Mouse (Mus musculus) midbrain, embryonic 12.5 days (tissue): Measurements from ENCODE around the gene Snta1. TPM values are rescaled to one million over a fixed set of nuclear protein-coding genes. Genes with fewer than 3 reads are reported as not detected.

Source experiments
- ATAC-seq: fragments of 200-750 bp; cut with Nextera tagmentation; 2 replicates; pipeline ENCODE4 v1.8.0; 2017; ENCODE audit warnings: low read depth, moderate TSS enrichment, moderate library complexity; ENCODE audit not compliant: low FRiP score
- H3K27ac ChIP-seq: fragments of 300-500 bp; sonication (generic); replicated peaks from 2 replicates; pipeline ENCODE4 v1.5.1; 2016; ENCODE audit warnings: mild to moderate bottlenecking
- H3K27me3 ChIP-seq: fragments of 300-500 bp; sonication (generic); 2 replicates; pipeline ENCODE4 v1.6.1; 2016; ENCODE audit warnings: mild to moderate bottlenecking
- H3K36me3 ChIP-seq: fragments of 300-500 bp; sonication (generic); 2 replicates; pipeline ENCODE4 v1.6.1; 2016
- H3K4me1 ChIP-seq: fragments of 300-500 bp; sonication (generic); 2 replicates; pipeline ENCODE4 v1.6.1; 2016
- H3K4me2 ChIP-seq: fragments of 300-500 bp; sonication (generic); replicated peaks from 2 replicates; pipeline ENCODE4 v1.6.1; 2016; ENCODE audit warnings: mild to moderate bottlenecking, moderate library complexity
- H3K4me3 ChIP-seq: fragments of 300-500 bp; sonication (generic); 2 replicates; pipeline ENCODE4 v1.5.1; 2016; ENCODE audit warnings: mild to moderate bottlenecking
- H3K9ac ChIP-seq: fragments of 300-500 bp; sonication (generic); replicated peaks from 2 replicates; pipeline ENCODE4 v1.6.1; 2016; ENCODE audit warnings: mild to moderate bottlenecking, moderate library complexity
- H3K9me3 ChIP-seq: fragments of 300-500 bp; sonication (generic); 2 replicates; pipeline ENCODE4 v1.6.1; 2016; ENCODE audit warnings: mild to moderate bottlenecking
- WGBS: fragments of 180-500 bp; shearing (Covaris S2); methylation state at CpG from one replicate; pipeline ENCODE4 v1.1.7; 2016; 5-methylcytosine and 5-hydroxymethylcytosine counted together
- polyA plus RNA-seq: library from polyadenylated mRNA; unstranded; fragments of >200 nt; fragmentation: Nextera tagmentation; extraction: Ambion mirVana; gene quantifications from 2 replicates; pipeline ENCODE4 v1.2.1, GENCODE M21; 2016

Snta1 gene
- polyA plus RNA-seq, 1 experiment from 2014 or later: 8.6 TPM

- Histone ChIP-seq H3K27me3 (no peaks in the 10 kb centered on the region), H3K4me3 (no peak overlapping the region), H3K36me3 (no peaks in the 10 kb centered on the region), H3K4me1 (peaks cover 23% of the 10 kb centered on the region), H3K4me2 (no peak overlapping the region), H3K9ac (no peak overlapping the region), H3K27ac (peak overlapping the region; percentile 52), H3K9me3 (no peaks in the 10 kb centered on the region)
- ATAC-seq: no peak
- 71% methylated on average over 9 of the region's 9 CpGs for WGBS
Measured at GRCm38 (mm10) chr2:154419631-154420515, 12.0 kb upstream of the Snta1 start.

- ATAC-seq: no peak
- H3K4me2 ChIP-seq: no peak overlapping the region
- WGBS: 93% methylated on average over 7 of the region's 7 CpGs
- H3K4me1 ChIP-seq: peaks cover 23% of the 10 kb centered on the region
- H3K4me3 ChIP-seq: no peak overlapping the region
- H3K9ac ChIP-seq: no peak overlapping the region
- H3K27ac ChIP-seq: no peak overlapping the region
- no peaks in the 10 kb centered on the region for H3K9me3 ChIP-seq
- no peaks in the 10 kb centered on the region for H3K27me3 ChIP-seq
- H3K36me3 ChIP-seq: no peaks in the 10 kb centered on the region
Measured at GRCm38 (mm10) chr2:154418001-154418400, 10.1 kb upstream of the Snta1 start.

GRCm38 (mm10) chr2:154417107-154417506 lies 9.2 kb upstream of the Snta1 start:
- Histone ChIP-seq H3K36me3 (no peaks in the 10 kb centered on the region), H3K9ac (no peak overlapping the region), H3K27me3 (no peaks in the 10 kb centered on the region), H3K27ac (no peak overlapping the region), H3K4me1 (peaks cover 20% of the 10 kb centered on the region), H3K4me3 (no peak overlapping the region), H3K9me3 (no peaks in the 10 kb centered on the region), H3K4me2 (no peak overlapping the region)
- ATAC-seq: no peak
- 4% methylated on average over 3 of the region's 3 CpGs for WGBS

- H3K4me1 ChIP-seq: peaks cover 13% of the 10 kb centered on the region
- WGBS: 65% methylated on average over 7 of the region's 7 CpGs
- H3K27me3 ChIP-seq: peaks cover 29% of the 10 kb centered on the region
- no peak overlapping the region for H3K4me2 ChIP-seq
- H3K27ac ChIP-seq: no peak overlapping the region
- no peaks in the 10 kb centered on the region for H3K9me3 ChIP-seq
- H3K4me3 ChIP-seq: no peak overlapping the region
- ATAC-seq: no peak
- H3K9ac ChIP-seq: no peak overlapping the region
- no peaks in the 10 kb centered on the region for H3K36me3 ChIP-seq
Measured at GRCm38 (mm10) chr2:154412018-154412666, 4.2 kb upstream of the Snta1 start.

GRCm38 (mm10) chr2:154410355-154410754 lies 2.5 kb upstream of the Snta1 start:
- no peak for ATAC-seq
- peaks cover 19% of the 10 kb centered on the region for H3K4me1 ChIP-seq
- H3K36me3 ChIP-seq: no peaks in the 10 kb centered on the region
- H3K27ac ChIP-seq: no peak overlapping the region
- no peak overlapping the region for H3K4me2 ChIP-seq
- no peak overlapping the region for H3K9ac ChIP-seq
- 71% methylated on average over 2 of the region's 2 CpGs for WGBS
- no peak overlapping the region for H3K4me3 ChIP-seq
- peaks cover 36% of the 10 kb centered on the region for H3K27me3 ChIP-seq
- no peaks in the 10 kb centered on the region for H3K9me3 ChIP-seq

GRCm38 (mm10) chr2:154407063-154407642 lies 746 bp downstream of the Snta1 start:
- Histone ChIP-seq H3K27me3 (peaks cover 36% of the 10 kb centered on the region), H3K4me2 (peak overlapping the region; percentile 68), H3K9ac (peak overlapping the region; percentile 65), H3K4me3 (peak overlapping the region; percentile 75), H3K9me3 (no peaks in the 10 kb centered on the region), H3K27ac (no peak overlapping the region), H3K4me1 (peaks cover 29% of the 10 kb centered on the region), H3K36me3 (no peaks in the 10 kb centered on the region)
- 25% methylated on average over 11 of the region's 11 CpGs for WGBS
- no peak for ATAC-seq

- Histone ChIP-seq H3K4me1 (peaks cover 29% of the 10 kb centered on the region), H3K4me2 (no peak overlapping the region), H3K9ac (no peak overlapping the region), H3K36me3 (no peaks in the 10 kb centered on the region), H3K4me3 (no peak overlapping the region), H3K9me3 (no peaks in the 10 kb centered on the region), H3K27me3 (peaks cover 33% of the 10 kb centered on the region), H3K27ac (no peak overlapping the region)
- 63% methylated on average over 5 of the region's 5 CpGs for WGBS
- no peak for ATAC-seq
Measured at GRCm38 (mm10) chr2:154405447-154405994, 2.4 kb downstream of the Snta1 start.

- peaks cover 14% of the 10 kb centered on the region for H3K27me3 ChIP-seq
- ATAC-seq: no peak
- H3K4me2 ChIP-seq: no peak overlapping the region
- 37% methylated on average over 7 of the region's 7 CpGs for WGBS
- H3K9me3 ChIP-seq: no peaks in the 10 kb centered on the region
- no peak overlapping the region for H3K4me3 ChIP-seq
- no peak overlapping the region for H3K9ac ChIP-seq
- H3K4me1 ChIP-seq: peaks cover 23% of the 10 kb centered on the region
- no peaks in the 10 kb centered on the region for H3K36me3 ChIP-seq
- peak overlapping the region; percentile 25; the same call in 1 of the 2 replicates for H3K27ac ChIP-seq
Measured at GRCm38 (mm10) chr2:154402811-154403210, 5.1 kb downstream of the Snta1 start.

- no peak for ATAC-seq
- no peaks in the 10 kb centered on the region for H3K36me3 ChIP-seq
Measured at GRCm38 (mm10) chr2:154401976-154402375, 5.9 kb downstream of the Snta1 start.

GRCm38 (mm10) chr2:154399325-154399724 lies 8.6 kb downstream of the Snta1 start:
- Histone ChIP-seq H3K4me3 (no peak overlapping the region), H3K27me3 (no peaks in the 10 kb centered on the region), H3K9me3 (no peaks in the 10 kb centered on the region), H3K4me1 (peaks cover 8% of the 10 kb centered on the region), H3K27ac (no peak overlapping the region), H3K9ac (no peak overlapping the region), H3K36me3 (no peaks in the 10 kb centered on the region), H3K4me2 (no peak overlapping the region)
- no peak for ATAC-seq
- WGBS: 79% methylated on average over 2 of the region's 2 CpGs

More at GRCm38 (mm10) chr2:154401976-154402375, 5.9 kb downstream of the Snta1 start:
- 68% methylated on average over 1 of the region's 1 CpGs for WGBS
- H3K4me2 ChIP-seq: no peak overlapping the region
- H3K9ac ChIP-seq: no peak overlapping the region
- no peak overlapping the region for H3K4me3 ChIP-seq
- no peaks in the 10 kb centered on the region for H3K9me3 ChIP-seq
- peaks cover 6% of the 10 kb centered on the region for H3K27me3 ChIP-seq
- peaks cover 16% of the 10 kb centered on the region for H3K4me1 ChIP-seq
- H3K27ac ChIP-seq: no peak overlapping the region

GRCm38 (mm10) chr2:154398267-154398666 lies 9.6 kb downstream of the Snta1 start:
- no peaks in the 10 kb centered on the region for H3K27me3 ChIP-seq
- H3K9me3 ChIP-seq: no peaks in the 10 kb centered on the region
- WGBS: 94% methylated on average over 7 of the region's 7 CpGs
- no peak overlapping the region for H3K27ac ChIP-seq
- ATAC-seq: no peak
- peaks cover 6% of the 10 kb centered on the region for H3K4me1 ChIP-seq
- no peaks in the 10 kb centered on the region for H3K36me3 ChIP-seq
- no peak overlapping the region for H3K9ac ChIP-seq
- no peak overlapping the region for H3K4me3 ChIP-seq
- H3K4me2 ChIP-seq: no peak overlapping the region

GRCm38 (mm10) chr2:154396529-154396928 lies 11.4 kb downstream of the Snta1 start:
- no peak for ATAC-seq
- Histone ChIP-seq H3K4me1 (no peaks in the 10 kb centered on the region), H3K36me3 (no peaks in the 10 kb centered on the region), H3K4me3 (no peak overlapping the region), H3K9me3 (no peaks in the 10 kb centered on the region), H3K27me3 (no peaks in the 10 kb centered on the region), H3K27ac (no peak overlapping the region), H3K9ac (no peak overlapping the region), H3K4me2 (no peak overlapping the region)
- WGBS: 85% methylated on average over 2 of the region's 2 CpGs
